Comparison of ENCODE assay signal across 23 mouse cellular contexts in genomic region chr17:65680801-65681412, GRCm38 (mm10). TPM values are rescaled to one million over a fixed set of nuclear protein-coding genes. Genes with fewer than 3 reads are reported as not detected.
DNase-seq lines count a peak whose midpoint lies in the region; ATAC-seq and TF ChIP-seq lines count a peak whose summit lies in the region.
"Had no signal": no experiment of that assay in that cellular context is flagged by ENCODE, and none has a peak within 500 bp of the region (broad histone marks: within the 10 kb centered on the region; RNA-seq: fewer than 3 reads in every experiment).

No protein-coding gene starts in this region.

- H3K36me3 ChIP-seq in intestine, embryonic 15.5 days: no peaks in the 10 kb centered on the region
- H3K36me3 ChIP-seq in intestine, postnatal 0 days (ENCODE audit: control insufficient read depth, insufficient read depth): no peaks in the 10 kb centered on the region
- no peaks in the 10 kb centered on the region for H3K36me3 ChIP-seq in CH12.LX (replicated peaks in 1 of 2; ENCODE audit: control insufficient read depth in 1 of 2, insufficient read depth in 1 of 2, low read length in 1 of 2)
- H3K36me3 ChIP-seq: embryonic facial prominence, embryonic 12.5 days; forebrain, embryonic 15.5 days; heart, embryonic 12.5 days; hindbrain, embryonic 10.5 days had no signal

- in situ Hi-C loops in CH12.LX (cut with MboI; ENCODE audit: low pct_ligation_motif_present, low pct_unique_long_range_greater_than_20kb, low sequenced_read_pairs): no loop called here

- no peak overlapping the region for H3K9ac ChIP-seq in intestine, embryonic 15.5 days
- H3K9ac ChIP-seq in intestine, postnatal 0 days (ENCODE audit: low read depth, low read length): no peak overlapping the region
- no peak overlapping the region for H3K9ac ChIP-seq in CH12.LX (ENCODE audit: insufficient read depth, low read depth)
- H3K9ac ChIP-seq: embryonic facial prominence, embryonic 12.5 days; forebrain, embryonic 15.5 days; heart, embryonic 12.5 days; hindbrain, embryonic 14.5 days had no signal

- H3K27me3 ChIP-seq in intestine, embryonic 15.5 days (replicated peaks): no peaks in the 10 kb centered on the region
- no peaks in the 10 kb centered on the region for H3K27me3 ChIP-seq in intestine, postnatal 0 days (replicated peaks; ENCODE audit: control insufficient read depth, insufficient read depth, low read length)
- H3K27me3 ChIP-seq in CH12.LX (replicated peaks): no peaks in the 10 kb centered on the region
- H3K27me3 ChIP-seq: embryonic facial prominence, embryonic 12.5 days; forebrain, embryonic 15.5 days; heart, embryonic 12.5 days had no signal

- no peak for TF ChIP-seq CTCF in intestine, postnatal 0 days (IDR thresholded peaks at IDR 0.05; ENCODE audit: low read depth)
- TF ChIP-seq CTCF in CH12.LX (conservative IDR thresholded peaks at IDR 0.05 in 1 of 2, IDR thresholded peaks at IDR 0.05 in 1 of 2; ENCODE audit: low read depth in 2 of 2, low read length in 2 of 2): no peak

- TF ChIP-seq RAD21 in CH12.LX (IDR thresholded peaks at IDR 0.05; ENCODE audit: low read depth, low read length): no peak

- H3K4me3 ChIP-seq in intestine, embryonic 15.5 days (replicated peaks): no peak overlapping the region
- no peak overlapping the region for H3K4me3 ChIP-seq in intestine, postnatal 0 days (ENCODE audit: low read depth, low read length)
- no peak overlapping the region for H3K4me3 ChIP-seq in CH12.LX (replicated peaks in 1 of 3; ENCODE audit: low read depth in 2 of 3, low read length in 2 of 3, poor library complexity in 1 of 3)
- H3K4me3 ChIP-seq: embryonic facial prominence, embryonic 12.5 days; forebrain, embryonic 15.5 days; heart, embryonic 12.5 days; hindbrain, embryonic 10.5 days had no signal

- peak; percentile 53 for DNase-seq in 416B (ENCODE audit: low read depth)
- DNase-seq in CH12.LX (ENCODE audit: extremely low read depth): peak; percentile 2
- no peak for DNase-seq in kidney, postnatal 4 days
- DNase-seq in adrenal gland, postnatal 36 days: no peak
- DNase-seq: adrenal gland, adult 8-10 months; B cell, adult 2 months; cerebellum, adult 11-12 months; cerebellum, adult 9-10 months; cerebellum, postnatal 25 days had no signal

- H3K4me1 ChIP-seq in intestine, embryonic 15.5 days (replicated peaks): no peaks in the 10 kb centered on the region
- no peaks in the 10 kb centered on the region; the same call in 1 of the 2 replicates for H3K4me1 ChIP-seq in intestine, postnatal 0 days (replicated peaks; ENCODE audit: control insufficient read depth, insufficient read depth, low read length)
- peaks cover 2 to 10% of the 10 kb centered on the region in 2 experiments; a peak in 1 of 4 replicates for H3K4me1 ChIP-seq in CH12.LX (ENCODE audit: control insufficient read depth in 1 of 2, insufficient read depth in 2 of 2)

- dilution Hi-C loops in CH12.LX (cut with MboI; ENCODE audit: extremely low pct_ligation_motif_present, extremely low pct_unique_long_range_greater_than_20kb, low sequenced_read_pairs): no loop called here

- no peaks in the 10 kb centered on the region for H3K79me2 ChIP-seq in CH12.LX (replicated peaks; ENCODE audit: control insufficient read depth, extremely low read depth, insufficient read depth, poor library complexity, severe bottlenecking)

- no peak overlapping the region for H3K27ac ChIP-seq in intestine, embryonic 15.5 days
- no peak overlapping the region for H3K27ac ChIP-seq in intestine, postnatal 0 days (ENCODE audit: low read depth, low read length)
- no peak overlapping the region for H3K27ac ChIP-seq in CH12.LX (ENCODE audit: insufficient read depth, low read depth)
- H3K27ac ChIP-seq: forebrain, embryonic 15.5 days; hindbrain, embryonic 10.5 days; hindbrain, embryonic 14.5 days had no signal

- no peak overlapping the region for H3K4me2 ChIP-seq in intestine, embryonic 15.5 days (replicated peaks)
- H3K4me2 ChIP-seq in intestine, postnatal 0 days (replicated peaks; ENCODE audit: low read depth): no peak overlapping the region
- H3K4me2 ChIP-seq in CH12.LX (ENCODE audit: insufficient read depth, low read depth, poor library complexity, severe bottlenecking): no peak overlapping the region
- H3K4me2 ChIP-seq: embryonic facial prominence, embryonic 12.5 days; forebrain, embryonic 15.5 days; heart, embryonic 12.5 days; hindbrain, embryonic 14.5 days had no signal

- no peaks in the 10 kb centered on the region for H3K9me3 ChIP-seq in intestine, embryonic 15.5 days
- no peaks in the 10 kb centered on the region for H3K9me3 ChIP-seq in intestine, postnatal 0 days (ENCODE audit: control insufficient read depth)
- no peaks in the 10 kb centered on the region for H3K9me3 ChIP-seq in CH12.LX (replicated peaks; ENCODE audit: low read length)
- H3K9me3 ChIP-seq: embryonic facial prominence, embryonic 12.5 days; forebrain, embryonic 15.5 days; heart, embryonic 12.5 days; hindbrain, embryonic 10.5 days had no signal

- TF ChIP-seq EP300 in CH12.LX (IDR thresholded peaks at IDR 0.05; ENCODE audit: low read length): no peak

- no peak for TF ChIP-seq POLR2A in CH12.LX (IDR thresholded peaks at IDR 0.05; ENCODE audit: low read depth, low read length)

- ATAC-seq in intestine, embryonic 15.5 days: peak; percentile 13; the same call in 1 of the 2 replicates
- no peak for ATAC-seq in intestine, postnatal 0 days
- ATAC-seq in granulocyte monocyte progenitor cell, adult 5-6 weeks (replicated peaks; ENCODE audit: poor library complexity, severe bottlenecking): peak; percentile 52
- ATAC-seq: CD4-positive, CD25-positive, alpha-beta regulatory T cell, adult 4 months; forebrain, embryonic 15.5 days had no signal

- 86% methylated on average over 2 of the region's 2 CpGs for WGBS in intestine, embryonic 15.5 days
- 73% methylated on average over 2 of the region's 2 CpGs for WGBS in intestine, postnatal 0 days

TF ChIP-seq in CH12.LX, 34 proteins besides CTCF, POLR2A, EP300 and RAD21:
- TF ChIP-seq CHD1 (IDR thresholded peaks at IDR 0.05; ENCODE audit: low read depth, low read length) (no peak), IRF4 (IDR thresholded peaks at IDR 0.05; ENCODE audit: low read depth, low read length) (no peak), SMC3 (IDR thresholded peaks at IDR 0.05; ENCODE audit: low read depth, low read length) (no peak), MAFK (IDR thresholded peaks at IDR 0.05; ENCODE audit: insufficient replicate concordance, low read length) (peak; percentile 89), JUND (conservative IDR thresholded peaks at IDR 0.05; ENCODE audit: low read depth, low read length) (no peak)

RNA-seq across cellular contexts. Expression of gene Txndc2, which starts 38.9 kb away (rescaled TPM):
- polyA plus RNA-seq in intestine, embryonic 15.5 days (2015; fragmentation: Nextera tagmentation; extraction: Ambion mirVana): not detected in 2 replicates
- not detected in 2 replicates for polyA plus RNA-seq in intestine, postnatal 0 days (2015; fragmentation: Nextera tagmentation; extraction: Ambion mirVana)
- not detected in 2 replicates for total RNA-seq in CH12.LX (2012; rRNA removed)
- total RNA-seq in CH12.LX (2014; rRNA removed): not detected in 2 replicates
- polyA plus RNA-seq in CH12.LX (2012; ENCODE audit: insufficient read length, low read depth): not detected in 2 replicates
- total RNA-seq in granulocyte monocyte progenitor cell, adult 5-6 weeks (2014; fragmentation: Nextera tagmentation): not detected in 2 replicates
- not detected in 2 replicates for total RNA-seq in granulocyte monocyte progenitor cell, adult 5-6 weeks (2017)
- 10 to 100 TPM in 1 of 2 experiments, 1 to 10 TPM in 1; 8.8 to 38.2 TPM for total RNA-seq in adrenal gland, postnatal 36 days (2021)
- total RNA-seq: gastrocnemius, postnatal 14 days; heart, postnatal 25 days had no signal
- polyA plus RNA-seq: CD4-positive, CD25-positive, alpha-beta regulatory T cell, adult 4 months; cortical plate, adult 2 months; heart, embryonic 12.5 days; heart, embryonic 16.5 days; intestine, embryonic 16.5 days had no signal

Comparison
In these comparisons a context has a peak if more than half of its experiments do, and no peak if none do; other contexts are left out.
1. DNase-seq: peak in 416B (single experiment) and CH12.LX (single experiment); none in kidney, postnatal 4 days (0 of 2) and adrenal gland, postnatal 36 days (0 of 2).
2. RNA of gene Txndc2, which starts 38.9 kb away (total RNA-seq): 8.8 to 38.2 TPM in adrenal gland, postnatal 36 days; not detected in CH12.LX and not detected in granulocyte monocyte progenitor cell, adult 5-6 weeks; every median in the first group is over 4 times any median in the second.